Mouse (Mus musculus) mammary gland, adult 2 months (tissue): ENCODE results near the gene Lim2. TPM values are rescaled to one million over a fixed set of nuclear protein-coding genes. Genes with fewer than 3 reads are reported as not detected.

ENCODE experiments used
- polyA plus RNA-seq: library from polyadenylated mRNA; depleted of rRNA; stranded (reverse); fragments of >200 nt; gene quantifications from 2 replicates; pipeline ENCODE4 v1.2.3, GENCODE M21; 2012; ENCODE audit warnings: low replicate concordance; rRNA removed

Gene Lim2
- 0.07 TPM in 1 of 2 replicates, not detected in the other for polyA plus RNA-seq

GRCm38 (mm10) chr7:43427406-43427805 lies at the start of gene Lim2:
Lim2 (plus strand) TSS chr7:43427670.

GRCm38 (mm10) chr7:43408131-43408553 lies 19.3 kb upstream of the Lim2 start, which contains the start of gene Siglecg:
Siglecg (plus strand) TSS chr7:43408204.

GRCm38 (mm10) chr7:43436341-43437255 lies 9.1 kb downstream of the Lim2 start, which contains the start of gene Nkg7:
Nkg7 (plus strand) TSS chr7:43437073.

GRCm38 (mm10) chr7:43440482-43440881 lies 13.0 kb downstream of the Lim2 start, which contains the start of gene Cldnd2:
Cldnd2 (plus strand) TSS chr7:43440782.

GRCm38 (mm10) chr7:43443917-43444293 lies 16.4 kb downstream of the Lim2 start, which contains the start of the genes Etfb and Gm45233:
Etfb (plus strand) TSS chr7:43444083.
Gm45233 (plus strand) TSS chr7:43444128.

GRCm38 (mm10) chr7:43462851-43463250 lies 35.4 kb downstream of the Lim2 start, which contains the start of gene Vsig10l:
Vsig10l (plus strand) TSS chr7:43463151.

Other genes with a start within 250 kb of the Lim2 start
- 3.2 and 5.5 TPM in 2 replicates for gene Zfp715, start 114.4 kb upstream of the Lim2 start, polyA plus RNA-seq
- gene Siglecf, start 76.3 kb upstream of the Lim2 start, polyA plus RNA-seq: 1.7 and 2.1 TPM in 2 replicates
- 60.6 and 83.5 TPM in 2 replicates for gene Siglecg, start 19.5 kb upstream of the Lim2 start, polyA plus RNA-seq
- gene Nkg7, start 9.4 kb downstream of the Lim2 start, polyA plus RNA-seq: 59.9 and 70.1 TPM in 2 replicates
- gene Cldnd2, start 13.1 kb downstream of the Lim2 start, polyA plus RNA-seq: not detected in 2 replicates
- 140 and 200 TPM in 2 replicates for gene Etfb, start 16.4 kb downstream of the Lim2 start, polyA plus RNA-seq
- 1.4 and 5.6 TPM in 2 replicates for gene Gm45233, start 16.5 kb downstream of the Lim2 start, polyA plus RNA-seq
- 9.8 and 10.5 TPM in 2 replicates for gene Vsig10l, start 35.5 kb downstream of the Lim2 start, polyA plus RNA-seq
- gene Iglon5, start 62.4 kb downstream of the Lim2 start, polyA plus RNA-seq: 6.9 and 7.2 TPM in 2 replicates
- gene 4931406B18Rik, start 78.3 kb downstream of the Lim2 start, polyA plus RNA-seq: not detected in 2 replicates
- 15.0 and 29.1 TPM in 2 replicates for gene Cd33, start 116.8 kb downstream of the Lim2 start, polyA plus RNA-seq
- 1.1 and 2.3 TPM in 2 replicates for gene Zfp658, start 134.6 kb downstream of the Lim2 start, polyA plus RNA-seq
- gene Zfp719, start 151.9 kb downstream of the Lim2 start, polyA plus RNA-seq: 0.99 and 2.5 TPM in 2 replicates
- 0.06 TPM in 2 replicates for gene Zfp819, start 179.5 kb downstream of the Lim2 start, polyA plus RNA-seq
- gene Ceacam18, start 207.0 kb downstream of the Lim2 start, polyA plus RNA-seq: not detected in 2 replicates
- 3.8 and 5.4 TPM in 2 replicates for gene Siglece, start 232.5 kb downstream of the Lim2 start, polyA plus RNA-seq
- 9.2 and 18.9 TPM in 2 replicates for gene Ctu1, start 244.3 kb downstream of the Lim2 start, polyA plus RNA-seq